Mouse (Mus musculus) stomach, embryonic 14.5 days (tissue): ENCODE results near the gene Macf1. TPM values are rescaled to one million over a fixed set of nuclear protein-coding genes. Genes with fewer than 3 reads are reported as not detected.

Source experiments
- microRNA-seq: library from miRNA; unstranded; fragments of <30 nt; microRNA quantifications from one replicate; pipeline ENCODE4, GENCODE M21; 2016
- polyA plus RNA-seq: library from polyadenylated mRNA; unstranded; fragments of >200 nt; fragmentation: Nextera tagmentation; extraction: Ambion mirVana; gene quantifications from 2 replicates; pipeline ENCODE4 v1.2.1, GENCODE M21; 2014

Macf1 gene
- polyA plus RNA-seq, 1 experiment from 2014 or later, result 86.9 TPM

Small RNAs within 50 kb of the gene (microRNA-seq; reads per million reads assigned to microRNA genes)
- not detected for gene Mir6398

Other genes with a start within 250 kb of the Macf1 start
- gene Ndufs5, start 33.8 kb upstream of the Macf1 start, polyA plus RNA-seq, result 297 and 346 TPM in 2 replicates
- gene Akirin1, start 66.0 kb upstream of the Macf1 start, polyA plus RNA-seq, result 47.2 and 51.0 TPM in 2 replicates
- 4.7 and 5.8 TPM in 2 replicates for gene Rhbdl2, start 103.5 kb upstream of the Macf1 start, polyA plus RNA-seq
- gene 4933427I04Rik, start 175.3 kb upstream of the Macf1 start, polyA plus RNA-seq, result 0.14 TPM in 1 of 2 replicates, not detected in the other
- 81.9 and 82.3 TPM in 2 replicates for gene Mycbp, start 220.5 kb upstream of the Macf1 start, polyA plus RNA-seq
- gene Rragc, start 233.1 kb upstream of the Macf1 start, polyA plus RNA-seq, result 54.1 and 54.8 TPM in 2 replicates
- gene 4930535I16Rik, start 233.7 kb upstream of the Macf1 start, polyA plus RNA-seq, result not detected in 2 replicates